Mouse (Mus musculus): ENCODE data around the gene Nos1ap. TPM values are rescaled to one million over a fixed set of nuclear protein-coding genes. Genes with fewer than 3 reads are reported as not detected.

Gene Nos1ap
- polyA plus RNA-seq, 1 experiment = 146 TPM

DNA sequence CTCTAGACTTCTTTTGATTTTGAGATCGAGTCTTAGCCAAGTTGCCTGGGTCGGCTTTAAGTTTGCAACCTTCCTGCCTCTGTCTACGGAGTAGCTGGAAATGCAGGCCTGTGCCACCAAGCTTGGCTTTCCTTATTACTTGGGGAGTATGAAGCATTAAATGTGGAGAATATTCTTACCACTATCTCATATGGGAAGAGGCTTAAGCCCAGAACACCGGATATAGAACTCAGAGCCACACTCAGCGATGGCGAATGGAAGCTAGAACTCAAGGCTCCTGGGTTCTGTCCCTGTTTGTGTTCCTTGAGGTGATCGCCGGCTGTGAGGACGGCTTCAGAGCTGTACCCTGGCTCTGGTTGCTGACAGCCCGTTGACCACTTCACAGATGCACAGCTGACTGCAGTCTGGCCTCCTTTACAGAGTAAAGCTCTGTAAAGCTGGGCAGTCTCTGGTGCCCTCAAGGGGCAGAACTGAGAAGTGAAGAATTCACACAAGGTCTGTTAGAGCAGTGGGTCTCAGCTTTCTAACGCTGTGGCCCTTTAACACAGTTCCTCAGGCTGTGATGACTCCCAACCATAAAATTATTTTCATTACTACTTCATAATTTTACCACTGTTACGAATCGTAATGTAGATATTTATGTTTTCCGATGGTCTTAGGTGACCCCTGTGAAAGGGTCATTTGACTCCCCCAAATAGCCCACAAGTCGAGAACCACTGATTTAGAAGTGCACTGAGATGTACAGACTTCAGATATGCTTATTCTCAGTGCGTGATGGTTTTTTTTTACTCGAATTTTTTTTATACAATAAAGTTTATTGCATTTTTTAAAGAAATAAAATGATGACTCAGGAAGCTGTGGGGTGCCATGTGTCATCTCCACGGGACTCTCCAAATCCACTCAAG lies 23.6 kb upstream of the Nos1ap start:
- no peaks in the 10 kb centered on the region for H3K4me1 ChIP-seq (ENCODE audit: control insufficient read depth, insufficient read depth, low read length)
- H3K4me3 ChIP-seq (ENCODE audit: insufficient read depth, low read length) = no peak overlapping the region
- TF ChIP-seq CTCF (IDR thresholded peaks at IDR 0.05; ENCODE audit: extremely low read depth, insufficient read depth, low read length) (peak; percentile 93), POLR2A (IDR thresholded peaks at IDR 0.05; ENCODE audit: extremely low read depth, insufficient read depth, low read length) (no peak)
- H3K27ac ChIP-seq (ENCODE audit: insufficient read depth, low read length) = no peak overlapping the region

DNA sequence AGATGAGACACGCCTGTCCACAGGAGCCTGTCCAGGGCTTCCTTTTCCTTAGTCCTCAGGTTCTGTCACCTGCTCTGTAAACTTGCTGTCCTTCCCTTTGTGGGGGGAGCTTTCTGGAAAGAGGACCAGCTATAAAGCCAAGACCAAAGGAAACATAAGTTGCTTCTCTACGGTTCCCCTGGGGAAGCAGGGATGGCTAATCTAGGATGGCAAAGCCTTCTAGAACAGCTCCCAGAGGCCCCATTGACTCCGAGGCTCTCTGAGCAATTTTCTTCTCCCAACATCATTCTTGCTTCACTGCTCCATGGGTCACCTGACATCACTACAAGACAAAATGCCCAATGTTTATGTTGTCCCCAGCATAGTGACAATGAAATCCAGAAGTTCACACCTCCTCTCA lies 22.0 kb upstream of the Nos1ap start:
- H3K27ac ChIP-seq (ENCODE audit: insufficient read depth, low read length) = no peak overlapping the region
- no peak overlapping the region for H3K4me3 ChIP-seq (ENCODE audit: insufficient read depth, low read length)
- TF ChIP-seq CTCF (IDR thresholded peaks at IDR 0.05; ENCODE audit: extremely low read depth, insufficient read depth, low read length) = no peak
- no peak for TF ChIP-seq POLR2A (IDR thresholded peaks at IDR 0.05; ENCODE audit: extremely low read depth, insufficient read depth, low read length)
- H3K4me1 ChIP-seq (ENCODE audit: control insufficient read depth, insufficient read depth, low read length) = no peaks in the 10 kb centered on the region

DNA sequence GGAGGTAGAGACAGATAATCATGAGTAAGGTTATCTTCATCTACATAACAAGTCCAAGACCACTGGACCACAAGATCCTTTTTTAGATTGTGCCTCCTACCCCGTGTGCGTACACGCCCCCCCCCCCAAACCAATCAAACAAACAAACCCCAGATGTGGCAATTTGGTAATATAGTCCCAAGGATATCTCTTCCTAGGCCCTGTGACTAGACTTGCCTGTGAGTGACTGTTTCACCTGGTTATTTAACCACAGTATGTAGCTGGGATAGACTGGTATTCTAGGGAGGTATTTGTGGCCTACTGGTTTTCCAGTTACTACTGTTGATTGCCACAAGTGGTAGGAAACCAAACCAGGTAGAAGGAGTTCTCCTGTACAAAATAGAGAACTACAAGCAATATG lies 21.0 kb upstream of the Nos1ap start:
- H3K4me3 ChIP-seq (ENCODE audit: insufficient read depth, low read length) = no peak overlapping the region
- no peaks in the 10 kb centered on the region for H3K4me1 ChIP-seq (ENCODE audit: control insufficient read depth, insufficient read depth, low read length)
- no peak overlapping the region for H3K27ac ChIP-seq (ENCODE audit: insufficient read depth, low read length)
- TF ChIP-seq CTCF (IDR thresholded peaks at IDR 0.05; ENCODE audit: extremely low read depth, insufficient read depth, low read length) (no peak), POLR2A (IDR thresholded peaks at IDR 0.05; ENCODE audit: extremely low read depth, insufficient read depth, low read length) (no peak)

DNA sequence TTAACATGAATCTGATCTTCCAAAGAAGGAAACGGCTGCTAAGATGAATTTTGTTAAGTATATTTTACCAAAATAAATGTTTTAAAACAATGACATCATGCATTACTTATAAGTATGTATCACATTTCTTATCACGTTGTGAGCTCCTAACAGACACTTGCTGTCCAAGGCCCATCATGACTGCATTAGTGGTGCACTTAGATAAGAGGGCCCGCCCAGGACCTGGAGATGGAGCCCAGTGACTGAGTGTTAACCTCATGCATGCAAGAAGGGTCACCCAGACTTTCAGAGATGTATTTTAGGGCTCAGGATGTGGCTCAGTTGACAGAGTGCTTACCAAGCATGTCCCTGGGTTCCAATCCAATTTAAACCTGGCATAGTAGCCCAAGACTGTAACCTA lies 20.6 kb upstream of the Nos1ap start:
- H3K4me1 ChIP-seq (ENCODE audit: control insufficient read depth, insufficient read depth, low read length) = no peaks in the 10 kb centered on the region

DNA sequence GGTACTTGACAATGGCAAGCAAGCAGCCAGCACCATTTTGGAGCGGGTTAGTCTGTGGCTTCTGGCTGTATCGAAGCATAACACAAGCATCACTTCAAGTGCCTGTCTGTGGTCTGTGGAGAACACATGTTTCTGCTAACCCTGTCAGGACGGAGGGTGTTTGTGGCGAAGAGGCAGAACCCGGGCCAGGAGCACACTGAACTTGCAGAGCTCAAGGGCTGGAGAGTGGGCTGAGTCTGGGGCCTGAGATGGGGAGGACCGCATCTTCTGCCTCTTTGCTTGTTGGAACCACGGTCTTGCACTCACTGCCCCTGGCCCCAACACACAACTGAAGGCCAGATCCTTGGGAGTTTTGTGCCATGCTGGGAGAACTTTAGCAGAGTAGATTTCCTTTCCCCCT lies 20.2 kb upstream of the Nos1ap start:
- Histone ChIP-seq H3K4me3 (ENCODE audit: insufficient read depth, low read length) (no peak overlapping the region), H3K27ac (ENCODE audit: insufficient read depth, low read length) (no peak overlapping the region), H3K4me1 (ENCODE audit: control insufficient read depth, insufficient read depth, low read length) (no peaks in the 10 kb centered on the region)
- no peak for TF ChIP-seq POLR2A (IDR thresholded peaks at IDR 0.05; ENCODE audit: extremely low read depth, insufficient read depth, low read length)

More for the DNA sequence above, 20.6 kb upstream of the Nos1ap start:
- no peak overlapping the region for H3K4me3 ChIP-seq (ENCODE audit: insufficient read depth, low read length)
- no peak overlapping the region for H3K27ac ChIP-seq (ENCODE audit: insufficient read depth, low read length)
- TF ChIP-seq CTCF (IDR thresholded peaks at IDR 0.05; ENCODE audit: extremely low read depth, insufficient read depth, low read length) (no peak), POLR2A (IDR thresholded peaks at IDR 0.05; ENCODE audit: extremely low read depth, insufficient read depth, low read length) (no peak)

DNA sequence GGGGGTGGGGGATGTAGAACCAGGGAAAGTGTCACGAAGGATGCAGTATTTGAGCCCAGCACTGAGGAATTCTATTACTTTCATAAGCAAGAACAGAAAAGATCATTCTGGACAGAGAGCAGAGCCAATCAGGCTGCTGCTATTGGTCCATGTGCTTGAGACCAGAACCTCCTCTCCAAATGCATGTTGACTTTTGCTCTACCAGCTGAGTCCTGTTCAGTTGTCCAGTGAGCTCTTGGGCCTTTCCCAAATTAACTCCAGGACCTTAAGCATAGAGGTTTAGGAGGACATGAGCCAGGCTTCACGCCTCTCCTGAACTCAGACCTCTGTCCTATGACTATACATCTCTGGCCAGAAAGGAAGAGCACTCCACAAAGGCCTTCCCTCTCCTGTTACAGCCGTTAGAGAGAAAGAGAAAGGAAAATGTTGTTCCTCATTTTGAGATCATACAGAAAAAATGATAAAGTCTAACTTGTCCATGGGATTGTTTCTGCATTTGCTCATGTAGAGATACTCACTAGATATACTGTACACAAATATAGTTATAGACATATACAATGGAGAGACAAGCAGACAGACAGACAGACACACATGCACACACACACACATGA lies 18.9 kb upstream of the Nos1ap start:
- TF ChIP-seq POLR2A (IDR thresholded peaks at IDR 0.05; ENCODE audit: extremely low read depth, insufficient read depth, low read length) = no peak
- no peak for TF ChIP-seq CTCF (IDR thresholded peaks at IDR 0.05; ENCODE audit: extremely low read depth, insufficient read depth, low read length)

DNA sequence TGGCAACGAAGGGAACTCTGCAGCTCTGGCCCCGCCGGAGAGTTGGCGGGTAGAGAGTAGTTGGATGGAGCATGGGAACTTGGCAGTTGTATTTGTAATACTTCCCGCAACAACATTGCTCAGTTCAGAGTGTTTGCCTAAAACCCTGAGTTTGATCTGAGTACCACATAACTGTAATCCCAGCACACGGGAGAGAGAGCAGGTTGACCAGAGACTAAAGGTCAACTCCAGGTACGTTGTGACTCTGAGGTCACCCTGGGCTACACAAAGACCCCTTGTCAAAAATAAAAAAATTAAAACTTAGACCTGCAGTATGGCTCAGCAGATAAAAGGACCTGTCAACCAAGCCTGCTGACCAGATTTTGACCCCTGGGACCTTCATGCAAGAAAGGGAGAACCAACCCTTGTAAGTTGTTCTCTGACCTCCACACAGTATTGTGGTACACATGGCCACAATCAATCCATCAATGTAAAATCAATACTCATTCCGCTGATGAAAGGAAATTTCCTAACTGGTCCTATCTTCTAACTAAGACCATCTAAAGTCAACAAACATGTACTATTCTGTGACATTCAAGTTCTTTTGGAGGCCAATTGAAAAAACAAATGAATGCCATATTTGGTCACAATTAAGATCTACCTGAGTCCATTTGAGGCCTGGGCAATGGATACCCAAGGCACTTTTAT lies 17.7 kb upstream of the Nos1ap start:
- H3K4me1 ChIP-seq (ENCODE audit: control insufficient read depth, insufficient read depth, low read length) = no peaks in the 10 kb centered on the region
- no peak for TF ChIP-seq CTCF (IDR thresholded peaks at IDR 0.05; ENCODE audit: extremely low read depth, insufficient read depth, low read length)

More for the DNA sequence above, 18.9 kb upstream of the Nos1ap start:
- Histone ChIP-seq H3K4me3 (ENCODE audit: insufficient read depth, low read length) (no peak overlapping the region), H3K4me1 (ENCODE audit: control insufficient read depth, insufficient read depth, low read length) (no peaks in the 10 kb centered on the region), H3K27ac (ENCODE audit: insufficient read depth, low read length) (no peak overlapping the region)

DNA sequence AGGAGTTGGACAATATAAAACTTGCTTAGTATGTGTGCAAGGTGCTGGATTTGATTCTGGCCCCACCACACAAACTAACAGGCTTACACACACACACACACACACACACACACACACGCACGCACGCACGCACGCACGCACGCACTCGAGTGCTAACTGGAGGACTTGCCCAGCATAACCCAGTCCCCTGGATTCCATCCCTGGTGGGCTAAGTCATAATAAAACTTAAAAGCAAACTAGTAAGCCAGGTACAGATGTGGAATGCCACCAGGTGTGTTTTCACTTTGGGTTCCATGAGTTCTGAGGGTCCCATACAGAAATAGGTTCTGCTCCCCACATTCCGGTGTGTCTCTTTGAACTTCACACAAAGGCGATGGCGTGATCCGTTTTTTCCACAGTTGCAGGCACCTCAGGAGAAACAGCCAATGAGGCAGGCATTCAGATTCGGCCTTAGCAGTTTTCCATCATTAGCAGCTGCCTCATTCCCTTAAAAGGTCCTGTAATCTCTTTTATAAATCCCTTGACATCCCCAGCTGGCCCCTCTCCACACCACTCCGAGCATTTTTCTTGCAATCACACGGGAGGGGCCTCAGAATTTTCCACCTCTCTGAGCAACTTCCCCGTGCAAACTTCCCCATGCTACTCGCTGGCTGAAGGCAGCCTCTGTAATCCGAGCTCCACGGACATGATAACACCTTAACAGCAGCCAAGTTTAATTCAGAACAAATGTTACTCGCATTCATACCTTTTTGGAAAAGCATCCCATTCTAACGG lies 15.8 kb upstream of the Nos1ap start:
- Histone ChIP-seq H3K4me1 (ENCODE audit: control insufficient read depth, insufficient read depth, low read length) (no peaks in the 10 kb centered on the region), H3K4me3 (ENCODE audit: insufficient read depth, low read length) (no peak overlapping the region), H3K27ac (ENCODE audit: insufficient read depth, low read length) (no peak overlapping the region)
- TF ChIP-seq CTCF (IDR thresholded peaks at IDR 0.05; ENCODE audit: extremely low read depth, insufficient read depth, low read length) (no peak), POLR2A (IDR thresholded peaks at IDR 0.05; ENCODE audit: extremely low read depth, insufficient read depth, low read length) (no peak)

More for the DNA sequence above, 17.7 kb upstream of the Nos1ap start:
- Histone ChIP-seq H3K4me3 (ENCODE audit: insufficient read depth, low read length) (no peak overlapping the region), H3K27ac (ENCODE audit: insufficient read depth, low read length) (no peak overlapping the region)

DNA sequence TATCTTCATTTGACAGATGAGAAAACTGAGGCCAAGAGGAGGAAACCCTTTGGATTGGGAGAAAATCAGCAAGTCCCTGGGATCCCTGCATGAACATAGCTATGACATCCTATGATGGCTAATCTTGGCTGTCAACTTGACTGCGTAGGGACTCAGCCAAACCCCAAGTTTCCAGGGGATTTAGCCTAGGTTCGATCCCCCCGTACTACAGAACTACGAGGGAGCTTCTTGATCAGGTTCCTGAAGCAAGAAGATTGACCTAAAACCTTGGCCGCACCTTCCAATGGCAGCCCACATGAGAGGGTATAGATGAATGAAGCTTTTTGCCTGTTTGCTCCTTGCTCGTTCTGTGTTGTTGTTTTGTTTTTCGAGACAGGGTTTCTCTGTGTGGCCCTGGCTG lies 4.9 kb upstream of the Nos1ap start:
- no peak overlapping the region for H3K4me3 ChIP-seq (ENCODE audit: insufficient read depth, low read length)
- no peaks in the 10 kb centered on the region for H3K4me1 ChIP-seq (ENCODE audit: control insufficient read depth, insufficient read depth, low read length)
- no peak for TF ChIP-seq CTCF (IDR thresholded peaks at IDR 0.05; ENCODE audit: extremely low read depth, insufficient read depth, low read length)
- TF ChIP-seq POLR2A (IDR thresholded peaks at IDR 0.05; ENCODE audit: extremely low read depth, insufficient read depth, low read length) = no peak
- H3K27ac ChIP-seq (ENCODE audit: insufficient read depth, low read length) = no peak overlapping the region
